Mouse (Mus musculus): Measurements from ENCODE around the gene Gm10217.

DNA sequence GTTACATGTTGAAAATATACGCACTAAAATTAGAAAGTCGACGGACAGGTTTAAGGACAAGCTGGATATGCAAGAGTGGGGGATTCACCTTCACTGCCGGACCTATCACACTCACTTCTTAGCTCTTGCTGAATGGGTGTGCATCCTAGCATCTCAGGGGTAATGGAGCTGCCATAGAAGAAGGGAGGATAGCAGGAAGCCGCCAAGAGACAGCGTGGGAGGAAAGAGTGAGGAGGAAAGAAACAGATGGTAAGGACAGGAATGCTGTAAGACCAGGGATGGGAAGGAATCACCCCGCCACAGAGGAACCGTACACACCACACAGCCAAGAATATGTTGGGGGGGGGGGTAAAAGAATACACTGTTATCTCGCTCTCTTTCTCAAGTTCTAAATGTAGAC is 1.1 kb downstream of the Gm10217 start:
- no peak for TF ChIP-seq GATA1 (IDR thresholded peaks at IDR 0.05; ENCODE audit: low read length)
- no peak for TF ChIP-seq TAL1 (IDR thresholded peaks at IDR 0.05; ENCODE audit: low read length)

Data from erythroblast, embryonic 14.5 days (primary cell).